Mouse (Mus musculus) left cerebral cortex, postnatal 36 days (tissue): Measurements from ENCODE around the gene Hibch. TPM values are rescaled to one million over a fixed set of nuclear protein-coding genes. Genes with fewer than 3 reads are reported as not detected.
"Not testable (repeated sequence)": the region's sequence is repeated elsewhere in the genome, so short reads cannot be mapped to it uniquely, and the experiment has no call there.

Experiments
- DNase-seq, 2 experiments: peaks; one replicate each; pipeline ENCODE4 v3.0.0; 2021 to 2022; ENCODE audit warnings: low spot score in 2 of 2, mixed read lengths in 1 of 2
- intact Hi-C: fragments of 180-260 bp; cut with DNase I; formaldehyde crosslinking; loops from one replicate; pipeline ENCODE4 v1.15.1; 2025
- total RNA-seq, 2 experiments: library from RNA; stranded (reverse); gene quantifications; 2 replicates each; pipeline ENCODE4 v1.2.3; 2021

Hibch gene
- total RNA-seq, 2 experiments from 2014 or later: 15.3 to 15.7 TPM

- intact Hi-C loops: no loop called here
These were observed 19.5 kb downstream of the Hibch start for GRCm38 (mm10) chr1:52864220-52864619.

GRCm38 (mm10) chr1:52866007-52866406 is 21.3 kb downstream of the Hibch start:
- no peak for DNase-seq
- intact Hi-C loops: no loop called here

More at GRCm38 (mm10) chr1:52864220-52864619, 19.5 kb downstream of the Hibch start:
- DNase-seq: no peak

- DNase-seq: no peak
- intact Hi-C loops: no loop called here
These were observed 23.1 kb downstream of the Hibch start for GRCm38 (mm10) chr1:52867876-52868275.

GRCm38 (mm10) chr1:52884208-52884607 is 39.5 kb downstream of the Hibch start:
- intact Hi-C loops: no loop called here
- DNase-seq: no peak

- intact Hi-C loops: no loop called here
- DNase-seq: no peak
These were observed 65.1 kb downstream of the Hibch start for GRCm38 (mm10) chr1:52909783-52910182.

GRCm38 (mm10) chr1:52916655-52917054 is 71.9 kb downstream of the Hibch start:
- intact Hi-C loops: no loop called here
- no peak for DNase-seq

GRCm38 (mm10) chr1:52918897-52919296 is 74.2 kb downstream of the Hibch start:
- intact Hi-C loops, DNase-seq: not testable (repeated sequence)

DNA sequence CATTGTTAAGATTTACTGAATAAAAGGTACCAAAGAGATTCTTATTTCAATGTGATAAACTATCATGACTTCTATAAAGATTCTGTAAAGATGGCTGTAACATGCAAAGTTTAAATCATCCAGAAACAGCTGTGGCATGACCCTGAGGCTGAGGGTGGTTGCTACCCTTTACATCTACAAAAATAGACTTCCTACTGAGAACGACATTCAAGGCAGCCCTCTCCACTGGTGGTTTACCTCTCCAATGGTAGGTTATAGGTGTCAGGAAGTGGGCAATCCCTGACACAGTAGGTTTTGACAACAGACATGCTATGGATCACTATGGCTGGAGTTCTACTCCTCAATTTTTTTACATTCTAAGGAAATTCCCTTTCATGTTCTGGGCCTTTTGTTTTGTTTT is 79.8 kb downstream of the Hibch start:
- intact Hi-C loops: not testable (repeated sequence)

DNA sequence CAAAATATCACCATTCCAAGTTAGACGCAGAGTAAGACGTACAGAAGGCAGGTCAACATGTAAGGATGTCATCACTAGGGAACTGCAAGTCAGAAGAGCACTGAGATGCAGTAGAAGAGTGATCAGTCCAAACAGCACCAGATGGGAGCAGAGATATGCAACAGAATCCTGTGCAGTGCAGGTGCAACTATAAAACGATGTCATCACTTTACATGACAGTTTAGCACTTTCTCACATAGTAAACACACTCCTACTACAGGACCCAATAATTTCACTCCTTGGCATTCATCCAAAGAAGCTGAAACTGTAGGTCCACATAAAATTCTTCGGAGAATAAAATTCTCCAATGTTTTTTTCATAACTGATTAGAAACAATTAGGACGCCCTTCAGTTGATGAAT is 89.8 kb downstream of the Hibch start:
- no peak for DNase-seq
- intact Hi-C loops: no loop called here

More for the DNA sequence above, 79.8 kb downstream of the Hibch start:
- not testable (repeated sequence) for DNase-seq

DNA sequence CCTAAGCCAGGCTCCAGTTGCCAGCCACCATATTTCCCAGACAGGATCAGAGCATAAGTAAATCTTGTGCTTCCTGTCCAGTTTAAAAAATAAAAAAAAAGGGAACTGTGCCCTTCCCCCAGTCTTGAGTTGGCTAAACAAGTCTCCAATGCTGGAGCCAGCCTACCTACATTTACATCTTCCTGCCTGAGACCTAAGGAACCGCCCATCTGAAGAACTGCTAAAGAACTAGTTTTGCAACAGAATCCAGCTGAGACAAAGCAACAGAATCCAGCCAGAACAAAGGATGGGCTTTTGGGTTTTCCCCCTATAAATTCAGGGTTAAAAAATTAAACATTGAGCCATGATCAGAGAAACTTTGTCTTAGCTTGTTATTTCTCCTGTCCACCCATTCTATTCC is 94.3 kb downstream of the Hibch start:
- intact Hi-C loops: no loop called here
- DNase-seq: no peak

DNA sequence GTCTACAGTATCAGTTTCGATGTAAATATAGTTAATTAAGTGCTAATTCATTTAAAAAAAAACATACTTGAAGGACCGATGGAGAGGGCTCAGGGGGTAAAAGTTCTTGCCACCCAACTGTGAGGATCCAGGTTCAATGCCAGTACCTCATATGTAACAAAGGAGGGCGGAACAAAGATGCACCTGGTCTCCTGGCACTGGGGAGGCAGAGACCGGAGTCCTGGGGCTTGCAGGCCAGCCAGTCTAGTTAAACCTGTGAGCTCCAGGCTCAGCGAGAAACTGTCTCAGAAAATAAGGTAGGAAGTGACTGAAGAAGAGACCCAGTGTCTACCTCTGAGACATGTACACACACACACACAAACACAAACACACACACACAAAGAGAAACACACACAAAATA is 103.2 kb downstream of the Hibch start:
- intact Hi-C loops: no loop called here
- no peak for DNase-seq

GRCm38 (mm10) chr1:52951146-52951868 is 106.6 kb downstream of the Hibch start:
- DNase-seq: no peak
- intact Hi-C loops: loop anchor here (5.0 to 10.0 kb wide), 2 partner anchors 81 to 307 kb away; no protein-coding TSS in a partner anchor

DNA sequence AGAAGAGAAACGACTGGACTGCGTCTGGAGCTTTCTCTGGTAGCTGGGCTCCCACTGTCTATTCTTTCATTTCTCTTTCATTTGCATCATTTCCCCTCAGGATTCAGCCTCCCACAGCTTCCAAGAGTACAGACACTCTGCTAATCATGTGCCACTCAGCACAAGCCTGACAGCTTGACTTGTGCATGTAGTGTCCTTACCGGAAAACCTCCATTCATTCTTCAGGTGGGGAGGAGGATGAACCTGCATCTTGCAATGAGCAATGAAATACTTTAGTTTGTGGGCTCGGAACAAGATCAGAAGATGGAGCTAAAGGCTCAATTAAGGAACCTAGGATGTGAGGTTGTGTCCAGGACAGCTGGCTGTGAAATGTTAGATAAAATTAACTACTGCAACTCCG is 107.4 kb downstream of the Hibch start:
- intact Hi-C loops: loop anchor here (5.0 to 10.0 kb wide), 2 partner anchors 80 to 307 kb away; no protein-coding TSS in a partner anchor
- DNase-seq: peak; percentile 23 to 34

DNA sequence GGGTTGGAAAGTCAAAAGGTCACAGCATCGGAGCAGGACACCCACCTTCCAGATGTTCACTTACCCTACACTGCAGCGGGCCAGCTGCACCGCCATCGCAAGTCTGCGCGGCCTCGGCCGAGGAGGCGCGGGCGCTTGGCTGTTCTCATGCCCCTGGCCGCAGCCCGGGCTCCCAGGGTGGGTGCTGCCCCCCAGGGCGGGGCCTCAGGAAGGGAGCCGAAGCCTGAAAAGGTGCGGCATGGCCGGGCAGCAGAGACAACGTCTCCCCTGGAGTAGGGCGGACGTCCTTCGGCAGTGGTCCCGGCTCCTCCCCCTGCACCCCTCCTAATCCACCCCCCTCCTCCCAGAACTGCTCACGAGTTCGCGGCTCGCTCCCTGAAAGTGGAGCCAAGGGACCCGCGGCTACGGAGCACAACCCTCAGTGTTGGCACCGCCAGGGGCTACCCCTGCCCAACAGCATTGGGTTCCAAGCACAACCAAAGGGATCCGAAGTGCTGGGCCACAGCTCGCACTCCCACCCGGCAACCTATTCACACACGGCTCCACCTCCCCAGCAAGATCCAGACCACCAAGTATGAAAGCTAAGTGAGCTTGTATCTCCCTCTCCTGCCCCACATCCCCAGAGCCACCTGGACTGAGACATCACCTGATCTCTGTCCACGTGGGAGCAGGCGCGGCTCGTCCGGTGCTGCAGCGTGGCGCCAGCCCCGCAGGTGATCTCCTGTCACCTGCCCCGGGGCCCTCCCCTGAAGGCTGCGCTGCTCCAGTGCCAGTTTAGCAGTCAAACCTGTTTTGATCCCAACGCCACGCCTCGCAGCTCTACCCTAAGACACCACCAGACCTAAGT is 108.0 kb downstream of the Hibch start:
- DNase-seq: peak in 1 of 2 experiments; percentile 44
- intact Hi-C loops: loop anchor here (5.0 to 10.0 kb wide), 2 partner anchors 80 to 308 kb away; no protein-coding TSS in a partner anchor

GRCm38 (mm10) chr1:52953548-52953947 is 108.8 kb downstream of the Hibch start:
- intact Hi-C loops: loop anchor here (5.0 to 10.0 kb wide), 2 partner anchors 79 to 309 kb away; no protein-coding TSS in a partner anchor

GRCm38 (mm10) chr1:52954456-52954855 is 109.7 kb downstream of the Hibch start:
- intact Hi-C loops: loop anchor here (5.0 to 10.0 kb wide), 2 partner anchors 78 to 310 kb away; no protein-coding TSS in a partner anchor
- DNase-seq: no peak

More at GRCm38 (mm10) chr1:52953548-52953947, 108.8 kb downstream of the Hibch start:
- DNase-seq: no peak

DNA sequence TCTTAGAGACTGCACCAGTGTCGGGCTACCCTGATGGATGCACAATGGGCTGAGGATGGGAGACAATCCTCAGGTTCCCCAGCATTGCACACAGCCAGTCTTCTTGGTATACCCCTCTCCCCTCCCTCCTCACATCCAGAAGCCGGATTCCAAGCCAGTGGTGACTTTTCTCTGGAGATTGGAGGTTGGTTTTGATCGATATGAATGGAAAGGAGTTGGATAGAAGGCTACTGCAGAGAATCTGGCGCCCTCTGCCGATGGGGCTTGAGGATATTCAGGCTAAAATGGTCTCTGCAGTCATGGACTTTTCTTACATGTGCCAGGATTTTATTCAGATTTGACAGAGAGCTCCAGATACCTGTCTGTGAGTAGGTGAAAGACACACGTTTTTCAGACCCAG is 110.4 kb downstream of the Hibch start:
- peak; percentile 44 to 46 for DNase-seq
- intact Hi-C loops: loop anchor here (10.0 kb wide), 1 partner anchor 310 kb away; no protein-coding TSS in a partner anchor

GRCm38 (mm10) chr1:52956746-52957145 is 112.0 kb downstream of the Hibch start:
- intact Hi-C loops: loop anchor here (10.0 kb wide), 1 partner anchor 312 kb away; no protein-coding TSS in a partner anchor
- DNase-seq: no peak

GRCm38 (mm10) chr1:52960191-52960590 is 115.5 kb downstream of the Hibch start:
- no peak for DNase-seq
- intact Hi-C loops: no loop called here

GRCm38 (mm10) chr1:52963097-52963496 is 118.4 kb downstream of the Hibch start:
- intact Hi-C loops: no loop called here
- no peak for DNase-seq
